Mouse (Mus musculus) myocyte (in vitro differentiated cells): ENCODE data around the gene Nup210. TPM values are rescaled to one million over a fixed set of nuclear protein-coding genes. Genes with fewer than 3 reads are reported as not detected.

Source experiments
- H3K27me3 ChIP-seq: one replicate; pipeline ENCODE4 v1.6.1; 2011; ENCODE audit not compliant: control insufficient read depth, insufficient read depth, insufficient read length
- H3K36me3 ChIP-seq: one replicate; pipeline ENCODE4 v1.6.1; 2011; ENCODE audit not compliant: control insufficient read depth, insufficient read depth
- H3K4me2 ChIP-seq: one replicate; pipeline ENCODE4 v1.6.1; 2011; ENCODE audit warnings: low read depth, control low read depth
- H3K4me3 ChIP-seq: one replicate; pipeline ENCODE4 v1.5.1; 2011; ENCODE audit warnings: mild to moderate bottlenecking, control low read depth, moderate library complexity
- H3K79me2 ChIP-seq: one replicate; pipeline ENCODE4 v1.6.1; 2011; ENCODE audit not compliant: control insufficient read depth, insufficient read depth
- H3ac ChIP-seq: one replicate; pipeline ENCODE4 v1.6.1; 2011; ENCODE audit not compliant: control insufficient read depth, insufficient read length
- CEBPB ChIP-seq: IDR thresholded peaks from 2 replicates; pipeline ENCODE4 v1.6.1; 2011; ENCODE audit warnings: mild to moderate bottlenecking, moderate library complexity; ENCODE audit not compliant: poor library complexity, insufficient read depth, severe bottlenecking
- E2F4 ChIP-seq: IDR thresholded peaks from one replicate; pipeline ENCODE4 v1.6.1; 2011; ENCODE audit warnings: mild to moderate bottlenecking, control low read depth, moderate library complexity; ENCODE audit not compliant: insufficient read depth
- MAX ChIP-seq: IDR thresholded peaks from one replicate; pipeline ENCODE4 v1.6.1; 2011; ENCODE audit warnings: low read depth, mild to moderate bottlenecking, control low read depth
- MYOD1 ChIP-seq, 3 experiments: IDR thresholded peaks; one replicate each; pipeline ENCODE4 v1.6.1; 2011; ENCODE audit warnings: control low read depth in 2 of 3, low read depth in 2 of 3, mild to moderate bottlenecking in 2 of 3, moderate library complexity in 1 of 3; ENCODE audit not compliant: insufficient read length in 2 of 3, control insufficient read depth in 1 of 3
- MYOG ChIP-seq, 3 experiments: IDR thresholded peaks; one replicate each; pipeline ENCODE4 v1.6.1; 2011; ENCODE audit warnings: control low read depth in 2 of 3, low read depth in 2 of 3, mild to moderate bottlenecking in 2 of 3; ENCODE audit not compliant: insufficient read length in 2 of 3, control insufficient read depth in 1 of 3, insufficient read depth in 1 of 3
- POLR2A ChIP-seq: IDR thresholded peaks from one replicate; pipeline ENCODE4 v1.6.1; 2011; ENCODE audit warnings: low read depth, mild to moderate bottlenecking, control low read depth, moderate library complexity; ENCODE audit not compliant: insufficient read length
- POLR2AphosphoS2 ChIP-seq: IDR thresholded peaks from one replicate; pipeline ENCODE4 v1.6.1; 2011; ENCODE audit warnings: low read depth, control low read depth; ENCODE audit not compliant: insufficient read length
- REST ChIP-seq: IDR thresholded peaks from one replicate; pipeline ENCODE4 v1.6.1; 2011; ENCODE audit warnings: mild to moderate bottlenecking, control low read depth, moderate library complexity; ENCODE audit not compliant: insufficient read depth, insufficient read length
- SRF ChIP-seq: IDR thresholded peaks from one replicate; pipeline ENCODE4 v1.6.1; 2011; ENCODE audit warnings: low read depth; ENCODE audit not compliant: control insufficient read depth, insufficient read length
- TCF12 ChIP-seq: IDR thresholded peaks from one replicate; pipeline ENCODE4 v1.6.1; 2011; ENCODE audit warnings: mild to moderate bottlenecking, control low read depth; ENCODE audit not compliant: poor library complexity, insufficient read depth, severe bottlenecking
- TCF3 ChIP-seq: IDR thresholded peaks from one replicate; pipeline ENCODE4 v1.6.1; 2011; ENCODE audit warnings: low read depth, control low read depth; ENCODE audit not compliant: insufficient read length
- USF1 ChIP-seq: IDR thresholded peaks from one replicate; pipeline ENCODE4 v1.6.1; 2011; ENCODE audit warnings: low read depth, mild to moderate bottlenecking, control low read depth, moderate library complexity
- polyA plus RNA-seq: library from polyadenylated mRNA; unstranded; fragments of >200 nt; fragmentation: generic; extraction: Trizol; gene quantifications from one replicate; pipeline ENCODE4 v1.2.1, GENCODE M21; 2012; ENCODE audit warnings: missing spikeins

Nup210 gene
- polyA plus RNA-seq, 1 experiment, result 0.31 TPM

GRCm38 (mm10) chr6:91161506-91162235, 45.0 kb upstream of the Nup210 start:
- H3K4me2 ChIP-seq, result no peak overlapping the region
- no peaks in the 10 kb centered on the region for H3K36me3 ChIP-seq
- H3K27me3 ChIP-seq, result no peaks in the 10 kb centered on the region
- H3K4me3 ChIP-seq, result no peak overlapping the region
- TF ChIP-seq E2F4, result no peak
- no peak for TF ChIP-seq TCF12
- TF ChIP-seq REST, result no peak
- TF ChIP-seq POLR2A, result no peak
- H3ac ChIP-seq, result no peak overlapping the region
- no peaks in the 10 kb centered on the region for H3K79me2 ChIP-seq

- TF ChIP-seq E2F4, result no peak
- TF ChIP-seq MYOD1 (IDR thresholded peaks at IDR 0.05; ENCODE audit: control insufficient read depth in 1 of 3, insufficient read length in 2 of 3, low read depth in 2 of 3), result no peak
- no peak for TF ChIP-seq TCF12
- TF ChIP-seq USF1, result no peak
- TF ChIP-seq MAX, result no peak
- no peak for TF ChIP-seq SRF
- TF ChIP-seq MYOG (IDR thresholded peaks at IDR 0.05; ENCODE audit: control insufficient read depth in 1 of 3, insufficient read depth in 1 of 3, insufficient read length in 2 of 3, low read depth in 2 of 3), result no peak
- no peak for TF ChIP-seq CEBPB
- no peak for TF ChIP-seq POLR2AphosphoS2
- TF ChIP-seq TCF3, result no peak
- TF ChIP-seq REST, result no peak
- no peak for TF ChIP-seq POLR2A
- no peaks in the 10 kb centered on the region for H3K36me3 ChIP-seq
- H3K27me3 ChIP-seq, result no peaks in the 10 kb centered on the region
- H3ac ChIP-seq, result no peak overlapping the region
- H3K4me3 ChIP-seq, result no peak overlapping the region
- no peaks in the 10 kb centered on the region for H3K79me2 ChIP-seq
- no peak overlapping the region for H3K4me2 ChIP-seq
These were observed 44.3 kb upstream of the Nup210 start for GRCm38 (mm10) chr6:91160976-91161375.

DNA sequence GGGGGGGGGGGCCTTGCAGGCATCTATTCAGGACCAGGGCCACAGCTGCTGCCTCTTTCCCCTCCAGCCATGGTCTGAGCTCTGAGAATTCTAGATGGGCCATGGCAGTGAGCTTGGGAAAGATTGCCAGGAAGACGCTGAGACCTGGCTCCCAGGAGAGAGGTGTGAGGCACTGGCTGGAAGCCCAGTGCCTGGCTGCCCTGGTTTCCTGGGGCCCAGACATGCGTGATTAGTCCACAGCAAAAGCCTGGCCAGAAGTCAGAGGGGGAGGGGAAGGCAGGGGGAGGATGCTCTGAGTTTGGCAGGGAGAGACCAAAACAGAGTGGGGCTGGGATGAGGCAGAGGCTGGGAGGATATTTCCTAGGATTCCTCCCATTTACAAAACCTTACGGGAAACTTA, 43.8 kb upstream of the Nup210 start:
- TF ChIP-seq TCF12 (no peak), MYOD1 (IDR thresholded peaks at IDR 0.05; ENCODE audit: control insufficient read depth in 1 of 3, insufficient read length in 2 of 3, low read depth in 2 of 3) (no peak), E2F4 (no peak), POLR2AphosphoS2 (no peak), POLR2A (no peak), MYOG (IDR thresholded peaks at IDR 0.05; ENCODE audit: control insufficient read depth in 1 of 3, insufficient read depth in 1 of 3, insufficient read length in 2 of 3, low read depth in 2 of 3) (no peak), TCF3 (no peak), SRF (no peak), REST (no peak), USF1 (no peak), MAX (no peak), CEBPB (no peak)
- peak overlapping the region; percentile 25 for H3K4me3 ChIP-seq
- no peaks in the 10 kb centered on the region for H3K36me3 ChIP-seq
- no peak overlapping the region for H3ac ChIP-seq
- H3K27me3 ChIP-seq, result no peaks in the 10 kb centered on the region
- no peaks in the 10 kb centered on the region for H3K79me2 ChIP-seq
- H3K4me2 ChIP-seq, result no peak overlapping the region

DNA sequence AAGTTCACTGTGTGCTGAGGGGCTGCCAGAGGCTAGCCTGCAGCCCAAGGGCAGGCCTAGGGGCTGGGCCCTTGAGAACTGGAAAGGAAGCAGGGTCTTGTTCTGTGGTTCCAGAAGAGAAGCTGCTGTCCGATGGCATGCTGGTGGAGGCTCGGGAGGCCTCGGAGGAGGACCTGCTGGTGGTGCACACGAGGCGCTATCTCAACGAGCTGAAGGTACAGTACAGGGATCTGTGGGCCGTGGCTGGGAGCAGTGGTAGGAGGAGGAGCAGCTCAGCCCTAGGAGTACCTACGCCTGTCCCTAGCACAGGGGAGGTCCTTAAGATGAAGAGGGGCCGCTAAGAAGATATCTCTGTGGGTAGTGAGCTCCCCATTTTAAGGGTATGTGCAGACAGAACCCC, 42.4 kb upstream of the Nup210 start:
- Histone ChIP-seq H3K27me3 (no peaks in the 10 kb centered on the region), H3ac (no peak overlapping the region), H3K36me3 (no peaks in the 10 kb centered on the region), H3K4me3 (peak overlapping the region; percentile 25), H3K79me2 (no peaks in the 10 kb centered on the region), H3K4me2 (peak overlapping the region; percentile 68)
- no peak for TF ChIP-seq REST
- TF ChIP-seq E2F4, result no peak
- TF ChIP-seq MYOD1 (IDR thresholded peaks at IDR 0.05; ENCODE audit: control insufficient read depth in 1 of 3, insufficient read length in 2 of 3, low read depth in 2 of 3), result no peak
- no peak for TF ChIP-seq POLR2A
- no peak for TF ChIP-seq MYOG (IDR thresholded peaks at IDR 0.05; ENCODE audit: control insufficient read depth in 1 of 3, insufficient read depth in 1 of 3, insufficient read length in 2 of 3, low read depth in 2 of 3)
- TF ChIP-seq POLR2AphosphoS2, result no peak
- no peak for TF ChIP-seq TCF12

GRCm38 (mm10) chr6:91157237-91157570, 40.6 kb upstream of the Nup210 start:
- Histone ChIP-seq H3K36me3 (no peaks in the 10 kb centered on the region), H3K4me2 (peak overlapping the region; percentile 68), H3ac (peak overlapping the region; percentile 24), H3K4me3 (peak overlapping the region; percentile 25), H3K79me2 (no peaks in the 10 kb centered on the region), H3K27me3 (no peaks in the 10 kb centered on the region)
- TF ChIP-seq POLR2A, result no peak
- no peak for TF ChIP-seq SRF
- TF ChIP-seq TCF12, result no peak
- no peak for TF ChIP-seq CEBPB
- TF ChIP-seq TCF3, result no peak
- no peak for TF ChIP-seq E2F4
- no peak for TF ChIP-seq MAX
- TF ChIP-seq USF1, result no peak
- no peak for TF ChIP-seq REST
- no peak for TF ChIP-seq POLR2AphosphoS2
- TF ChIP-seq MYOG (IDR thresholded peaks at IDR 0.05; ENCODE audit: control insufficient read depth in 1 of 3, insufficient read depth in 1 of 3, insufficient read length in 2 of 3, low read depth in 2 of 3), result no peak
- TF ChIP-seq MYOD1 (IDR thresholded peaks at IDR 0.05; ENCODE audit: control insufficient read depth in 1 of 3, insufficient read length in 2 of 3, low read depth in 2 of 3), result no peak
